Mouse (Mus musculus) adrenal gland, postnatal 4 days (tissue): ENCODE measurements around the gene Phb2. TPM values are rescaled to one million over a fixed set of nuclear protein-coding genes. Genes with fewer than 3 reads are reported as not detected.
A peak's percentile ranks its signal among the peaks of the same experiment; 100 is the strongest.

Experiments used
- DNase-seq, 2 experiments: peaks; one replicate each; pipeline ENCODE4 v3.0.0; 2021 to 2022; ENCODE audit warnings: low spot score in 2 of 2, mixed read lengths in 2 of 2
- total RNA-seq, 2 experiments: library from RNA; stranded (reverse); gene quantifications; 2 replicates each; pipeline ENCODE4 v1.2.3; 2021

The Phb2 gene
- total RNA-seq, 2 experiments from 2014 or later = 400 to 439 TPM

DNA sequence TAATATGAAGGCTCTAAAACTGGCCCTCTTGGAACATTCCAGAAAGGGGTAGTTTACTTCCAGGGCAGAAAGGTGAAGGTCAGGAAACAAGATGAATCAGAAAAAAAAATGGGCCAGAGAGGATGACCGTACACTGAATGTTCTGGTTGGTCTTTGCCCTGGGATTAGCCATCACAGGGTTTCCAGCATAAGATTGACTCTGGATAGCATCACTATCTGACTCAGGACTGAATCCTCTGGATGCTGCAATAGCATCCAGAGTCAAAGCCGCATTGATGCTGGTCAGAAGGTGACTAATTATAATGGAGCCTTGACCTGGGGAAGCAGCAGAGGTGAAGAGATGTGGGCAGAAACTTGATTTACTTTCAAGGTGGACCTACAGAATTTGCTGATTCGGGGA is 23.1 kb upstream of the Phb2 start:
- no peak for DNase-seq

- no peak for DNase-seq
Measured at GRCm38 (mm10) chr6:124690517-124690916, 21.6 kb upstream of the Phb2 start.

DNA sequence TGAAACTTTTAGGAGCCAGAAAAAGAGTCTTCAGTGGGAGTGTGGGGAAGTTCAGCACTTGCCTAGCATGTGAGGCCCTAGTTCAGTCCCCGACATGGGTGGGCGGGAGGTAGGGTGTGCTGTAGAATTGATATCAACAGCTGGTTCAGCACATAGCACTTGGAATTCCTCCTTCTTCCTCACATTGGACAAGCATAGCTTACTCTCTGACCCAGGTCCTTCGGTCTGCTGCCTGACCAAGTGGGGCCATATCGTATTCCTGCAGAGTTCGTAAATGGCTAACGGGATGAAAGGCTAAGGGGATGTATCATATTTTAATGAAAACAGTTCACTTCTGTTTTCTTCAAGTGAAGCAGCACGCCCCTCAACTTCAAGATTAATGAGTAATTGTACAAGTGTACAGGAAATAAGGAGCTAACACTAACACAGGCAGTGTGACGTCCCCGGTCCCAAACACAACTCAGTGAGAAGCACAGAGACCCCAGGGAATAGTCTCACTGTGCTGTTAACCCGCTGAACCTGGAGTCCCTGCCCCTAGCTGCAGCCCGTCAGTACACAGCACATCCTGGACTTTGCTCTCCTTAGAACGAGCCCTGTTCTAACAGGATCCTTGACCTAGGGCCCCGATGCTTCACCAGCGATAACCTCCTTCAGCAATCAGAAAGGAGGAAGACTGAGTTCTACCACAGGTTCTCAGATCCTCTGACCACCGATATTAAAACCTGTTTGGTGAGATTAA is 18.7 kb upstream of the Phb2 start:
- DNase-seq = no peak

GRCm38 (mm10) chr6:124694166-124694955 is 17.8 kb upstream of the Phb2 start:
- DNase-seq = no peak

DNA sequence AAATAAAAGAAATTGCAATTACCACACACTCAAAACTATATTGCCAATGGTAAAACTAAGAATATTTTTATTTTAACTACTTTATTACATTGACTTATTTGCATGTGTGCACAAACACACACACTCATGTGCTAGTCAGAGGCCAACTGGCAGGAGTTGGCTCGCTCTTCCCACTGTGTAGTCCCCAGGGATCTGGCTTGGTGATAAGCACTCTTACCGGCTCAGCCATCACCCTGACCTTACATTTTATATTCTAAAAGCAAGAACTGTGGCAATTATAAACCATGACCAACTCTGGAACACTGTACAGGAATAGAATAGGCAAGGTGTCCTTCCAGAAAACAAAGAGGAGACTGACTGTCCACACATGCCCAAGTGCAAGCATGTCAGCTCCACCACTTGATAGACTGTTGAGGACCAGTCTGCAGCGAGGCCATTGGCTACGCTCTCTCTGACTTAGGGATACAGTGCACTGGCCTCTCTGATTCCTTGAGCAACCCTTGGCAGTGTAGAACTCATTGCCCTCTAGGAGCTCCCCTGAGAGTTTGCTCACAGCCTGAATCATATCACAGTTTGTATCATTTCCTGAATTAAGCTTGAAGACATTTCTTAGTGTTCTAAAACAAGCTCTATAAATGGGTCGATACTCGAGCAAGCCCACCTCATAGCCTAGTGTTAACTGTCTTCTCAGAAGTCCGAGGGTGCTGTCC is 15.5 kb upstream of the Phb2 start:
- DNase-seq = no peak

DNA sequence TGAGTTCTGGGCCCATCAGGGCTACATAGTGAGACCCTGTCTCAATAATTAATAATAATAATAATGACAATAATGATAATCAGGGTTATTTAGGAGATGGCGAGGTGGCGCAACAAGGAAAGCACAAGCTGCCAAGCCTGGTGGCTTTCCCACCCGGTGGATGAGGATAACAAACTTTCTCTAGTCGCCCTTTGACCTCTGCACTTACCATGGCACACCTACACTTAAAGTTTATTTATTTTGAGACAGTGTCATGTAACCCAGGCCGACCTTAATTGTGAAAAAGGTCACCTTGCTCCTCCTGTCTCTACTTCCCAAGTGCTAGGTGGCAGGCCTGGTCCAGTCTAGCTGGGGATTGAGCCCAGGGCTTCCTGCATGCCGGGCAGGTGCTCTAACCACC is 13.4 kb upstream of the Phb2 start:
- no peak for DNase-seq

DNA sequence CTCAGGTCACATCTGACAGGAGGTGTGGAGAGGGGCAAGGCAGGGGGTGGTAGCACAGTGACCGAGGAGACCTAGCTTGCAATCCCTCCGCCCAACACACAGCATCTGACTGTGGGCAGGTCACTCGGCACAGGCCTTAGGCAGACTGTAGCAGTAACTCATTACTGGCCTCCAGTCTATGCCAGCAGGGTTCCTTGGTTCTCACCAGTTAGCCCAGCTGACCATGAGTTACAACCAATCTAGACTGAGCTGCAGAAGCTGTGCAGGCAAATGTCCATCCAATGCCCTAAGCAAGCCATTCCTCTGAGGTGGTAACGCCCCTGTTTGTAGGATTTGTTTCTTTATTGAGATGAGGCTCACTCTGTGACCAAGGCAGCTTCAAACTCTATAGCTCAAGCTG is 12.8 kb upstream of the Phb2 start:
- no peak for DNase-seq

DNA sequence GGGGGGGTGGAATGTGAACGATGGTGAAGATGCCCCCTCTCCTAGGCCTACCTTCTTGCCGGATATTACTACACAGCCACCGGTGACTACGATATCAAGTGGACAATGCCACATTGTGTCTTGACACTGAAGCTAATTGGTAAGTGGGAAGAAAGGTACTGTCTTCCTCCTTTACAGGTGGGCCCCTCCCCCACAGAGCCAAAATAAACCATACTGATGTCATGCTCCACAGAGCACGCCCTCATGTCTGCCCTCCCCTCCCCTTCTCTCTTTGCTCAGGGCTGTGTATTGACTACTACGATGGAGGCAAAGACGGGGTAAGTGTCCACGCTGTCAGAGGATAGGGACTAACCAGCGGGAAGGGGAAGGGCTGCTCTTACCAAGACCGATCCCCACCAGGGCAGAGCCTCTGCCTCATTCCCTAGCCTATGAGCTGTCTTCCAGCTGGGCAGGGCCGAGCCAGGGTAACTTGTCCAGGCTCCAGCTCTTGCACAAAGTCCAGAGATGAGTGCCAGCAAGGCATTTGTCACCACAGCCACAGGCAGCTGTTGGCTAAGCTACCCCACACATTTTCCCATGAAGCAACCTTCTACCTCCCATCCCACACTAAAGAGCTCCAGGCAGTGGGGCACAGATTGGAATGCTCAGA is 12.1 kb upstream of the Phb2 start:
- DNase-seq = peak in 1 of 2 experiments; percentile 46

DNA sequence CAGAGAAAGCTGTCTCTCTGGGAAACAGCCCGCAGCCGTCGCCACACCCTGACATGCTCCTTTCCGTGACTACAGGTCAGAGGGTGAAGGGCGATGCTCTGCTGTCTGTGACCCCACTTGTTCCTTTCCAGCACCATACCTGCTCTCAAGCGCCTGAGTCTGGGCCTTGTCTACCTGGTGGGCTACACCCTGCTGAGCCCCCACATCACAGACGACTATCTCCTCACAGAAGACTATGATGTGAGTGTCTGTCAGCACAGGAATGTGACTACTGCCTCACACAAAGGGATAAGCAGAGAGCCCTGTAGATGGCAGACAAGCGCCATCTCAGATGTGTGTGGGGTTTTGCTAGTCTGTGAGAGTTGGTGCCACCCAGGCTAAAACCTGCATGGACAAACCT is 10.8 kb upstream of the Phb2 start:
- no peak for DNase-seq

DNA sequence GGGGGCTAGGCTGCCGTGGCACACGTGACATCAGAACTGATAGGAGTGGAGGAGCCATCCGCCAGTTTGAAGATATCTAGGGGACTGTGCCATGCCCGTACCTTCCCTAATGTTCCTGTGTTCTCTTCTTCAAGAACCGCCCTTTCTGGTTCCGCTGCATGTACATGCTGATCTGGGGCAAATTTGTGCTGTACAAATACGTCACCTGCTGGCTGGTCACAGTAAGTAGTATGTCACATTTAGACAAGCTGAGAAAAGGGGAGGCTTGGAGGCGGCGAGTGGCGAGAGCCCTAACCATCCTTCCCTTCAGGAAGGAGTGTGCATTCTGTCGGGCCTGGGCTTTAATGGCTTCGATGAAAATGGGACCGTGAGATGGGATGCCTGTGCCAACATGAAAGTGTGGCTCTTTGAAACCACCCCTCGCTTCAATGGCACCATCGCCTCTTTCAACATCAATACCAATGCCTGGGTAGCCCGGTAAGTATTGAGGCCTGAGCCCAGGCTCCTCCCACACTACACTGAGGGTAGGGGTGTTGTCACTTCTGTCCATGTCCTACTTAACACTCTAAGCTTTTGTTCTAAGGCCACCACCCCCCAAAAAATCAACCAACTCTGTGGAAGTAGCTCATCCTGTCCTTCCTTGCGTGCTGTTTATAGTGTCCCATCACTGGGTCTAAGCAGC is 9.9 kb upstream of the Phb2 start:
- DNase-seq = no peak

DNA sequence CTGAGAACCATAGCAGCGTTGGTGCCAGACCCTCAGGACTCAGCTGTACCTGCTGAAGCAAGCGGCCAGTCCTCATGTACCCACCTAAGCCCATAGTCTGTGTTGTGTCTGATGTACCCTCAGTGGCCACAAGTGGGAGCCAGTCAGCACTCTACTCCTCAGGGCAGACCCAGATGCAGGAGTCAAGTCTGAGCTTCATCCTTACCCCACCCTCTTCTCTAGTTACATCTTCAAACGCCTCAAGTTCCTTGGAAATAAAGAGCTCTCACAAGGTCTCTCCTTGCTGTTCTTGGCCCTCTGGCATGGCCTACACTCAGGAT is 9.4 kb upstream of the Phb2 start:
- DNase-seq = peak in 1 of 2 experiments; percentile 52

DNA sequence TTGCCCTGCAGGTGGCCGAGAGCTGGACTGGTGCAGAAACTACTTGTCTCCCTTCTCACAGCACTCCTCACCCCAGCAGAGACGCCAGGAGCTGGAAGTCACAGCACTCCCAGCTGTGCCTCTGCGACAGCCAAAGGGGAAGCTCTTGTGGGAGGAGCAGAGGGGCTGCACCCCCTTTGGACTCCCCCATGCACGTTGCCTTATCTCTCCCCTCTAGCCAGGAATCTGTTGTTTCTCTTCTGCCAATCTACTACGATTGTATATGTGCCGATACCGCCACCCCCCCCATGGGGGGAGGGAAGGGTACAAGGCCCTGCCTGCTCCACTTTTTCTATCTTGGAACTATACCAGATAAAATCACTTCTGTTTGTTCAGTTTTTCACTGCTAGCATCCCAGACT is 8.3 kb upstream of the Phb2 start:
- no peak for DNase-seq

- no peak for DNase-seq
Measured at GRCm38 (mm10) chr6:124704417-124704816, 7.7 kb upstream of the Phb2 start.

DNA sequence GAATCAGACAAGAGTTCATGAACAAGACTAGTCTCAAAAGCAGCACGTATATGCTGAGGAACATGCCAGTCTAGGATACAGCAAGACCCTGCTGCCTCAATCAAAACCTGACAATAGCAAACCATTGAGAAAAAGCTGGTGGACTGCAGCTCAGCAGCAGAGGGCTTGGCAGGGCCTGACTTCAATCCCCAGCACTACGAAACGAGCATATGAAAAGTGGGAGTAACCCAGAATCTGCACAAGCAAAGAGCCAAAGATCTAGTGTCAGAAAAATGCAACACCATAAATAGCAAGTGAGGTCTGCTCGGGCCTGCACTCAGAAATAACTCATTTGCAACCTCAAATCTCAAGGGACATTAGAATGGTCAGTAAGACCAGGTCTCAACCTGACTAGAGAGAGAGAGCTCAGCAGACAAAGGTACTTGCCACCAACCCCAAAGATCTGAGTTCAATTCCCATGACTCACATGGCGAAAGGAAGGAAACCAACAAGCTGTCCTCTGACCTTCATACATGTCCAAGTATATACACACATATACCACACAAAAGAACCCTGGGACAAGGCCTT is 6.0 kb upstream of the Phb2 start:
- DNase-seq = no peak

DNA sequence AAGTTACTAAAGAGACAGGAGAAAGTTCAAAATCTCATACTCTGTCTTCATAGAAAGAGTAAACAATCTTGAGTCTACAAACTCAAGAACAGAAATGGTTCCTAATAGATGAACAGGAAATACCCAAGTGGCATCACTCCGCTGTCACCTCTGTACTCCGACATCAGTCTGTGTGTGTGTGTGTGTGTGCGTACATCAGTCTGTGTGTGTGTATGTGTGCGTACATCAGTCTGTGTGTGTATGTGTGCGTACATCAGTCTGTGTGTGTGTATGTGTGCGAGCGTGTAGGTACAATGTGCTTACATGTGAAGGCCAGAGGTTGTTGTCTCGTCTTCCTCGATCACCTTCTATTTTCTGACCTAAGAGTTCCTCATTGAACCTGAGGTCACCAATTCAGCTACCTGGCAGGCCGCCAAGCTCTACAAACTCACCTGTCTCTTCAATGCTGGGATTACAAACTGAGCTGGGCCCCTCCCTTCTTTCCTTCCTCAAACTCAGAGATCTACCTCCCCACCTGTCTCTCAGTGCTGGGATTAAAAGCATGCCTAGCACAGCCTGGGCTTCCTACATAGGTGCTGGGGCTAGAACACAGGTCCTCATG is 3.7 kb upstream of the Phb2 start:
- DNase-seq = no peak

DNA sequence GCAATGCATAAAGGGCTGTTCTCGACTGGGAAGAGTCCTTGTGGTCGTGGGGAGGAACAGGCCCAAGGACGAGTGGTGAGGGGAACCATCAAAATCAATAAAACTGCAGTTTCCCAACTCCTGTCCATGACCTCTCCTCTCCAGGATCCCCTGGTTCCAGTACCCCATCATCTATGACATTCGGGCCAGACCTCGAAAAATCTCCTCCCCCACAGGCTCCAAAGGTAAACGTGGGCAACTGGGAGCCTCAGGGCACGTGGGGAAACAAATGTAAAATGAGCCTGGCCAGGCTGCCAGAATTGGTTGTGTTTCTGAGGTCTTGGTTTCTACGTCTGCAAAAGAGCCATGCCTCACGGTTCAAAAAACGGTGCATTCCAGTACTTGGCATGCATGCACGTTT is 782 bp downstream of the Phb2 start:
- no peak for DNase-seq

DNA sequence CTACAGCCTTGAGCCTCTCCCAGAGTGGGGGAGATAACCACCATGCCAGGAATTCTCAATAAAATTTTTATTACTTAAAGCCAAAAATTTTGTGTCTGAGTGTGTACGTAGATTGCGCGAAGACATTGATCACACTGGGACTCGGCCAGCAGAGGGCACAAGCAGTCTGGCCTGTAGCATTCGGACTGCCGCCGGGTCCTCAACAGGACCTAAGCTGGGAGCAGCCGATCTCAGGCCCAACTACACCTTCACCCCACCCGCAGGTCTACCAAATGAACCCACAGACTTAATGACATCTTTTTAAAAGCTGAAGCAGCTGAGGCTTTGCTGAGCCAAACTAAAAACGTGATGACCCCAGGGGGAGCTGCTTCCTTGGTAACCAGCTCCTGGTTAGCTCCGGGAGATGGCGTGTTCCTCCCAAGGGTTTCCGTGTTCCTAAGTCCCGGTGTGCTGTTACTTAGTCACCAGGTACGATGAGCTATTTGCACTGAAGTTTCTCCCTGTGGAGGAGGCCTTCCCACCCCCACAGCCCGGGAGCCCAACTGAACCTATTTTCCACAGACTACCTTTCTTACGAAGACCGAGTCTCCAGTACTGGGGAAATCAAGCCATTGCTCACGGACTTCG is 4.8 kb downstream of the Phb2 start:
- DNase-seq = no peak

- no peak for DNase-seq
Measured at GRCm38 (mm10) chr6:124717968-124718367, 5.8 kb downstream of the Phb2 start.

DNA sequence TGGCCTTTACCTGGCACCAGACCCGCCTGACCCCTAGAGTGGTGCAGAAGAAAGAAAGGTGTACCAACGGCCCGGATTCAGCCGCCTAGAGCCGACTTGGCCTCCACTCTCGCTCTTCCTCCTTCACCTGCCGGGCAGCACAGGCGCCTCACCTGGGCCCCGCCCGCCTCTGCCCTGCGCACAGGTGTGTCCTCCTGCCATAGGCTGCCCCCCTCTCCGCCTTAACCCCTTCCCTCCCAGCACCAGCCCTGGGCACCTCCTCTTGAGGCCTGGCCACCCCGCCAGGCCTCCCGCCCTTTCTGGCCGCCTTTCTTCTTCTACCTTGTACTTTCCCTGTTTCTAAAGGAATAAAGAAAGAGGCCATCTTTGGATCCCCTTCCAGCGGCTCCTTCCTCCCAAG is 6.6 kb downstream of the Phb2 start:
- no peak for DNase-seq
